In the genomic region with DNA sequence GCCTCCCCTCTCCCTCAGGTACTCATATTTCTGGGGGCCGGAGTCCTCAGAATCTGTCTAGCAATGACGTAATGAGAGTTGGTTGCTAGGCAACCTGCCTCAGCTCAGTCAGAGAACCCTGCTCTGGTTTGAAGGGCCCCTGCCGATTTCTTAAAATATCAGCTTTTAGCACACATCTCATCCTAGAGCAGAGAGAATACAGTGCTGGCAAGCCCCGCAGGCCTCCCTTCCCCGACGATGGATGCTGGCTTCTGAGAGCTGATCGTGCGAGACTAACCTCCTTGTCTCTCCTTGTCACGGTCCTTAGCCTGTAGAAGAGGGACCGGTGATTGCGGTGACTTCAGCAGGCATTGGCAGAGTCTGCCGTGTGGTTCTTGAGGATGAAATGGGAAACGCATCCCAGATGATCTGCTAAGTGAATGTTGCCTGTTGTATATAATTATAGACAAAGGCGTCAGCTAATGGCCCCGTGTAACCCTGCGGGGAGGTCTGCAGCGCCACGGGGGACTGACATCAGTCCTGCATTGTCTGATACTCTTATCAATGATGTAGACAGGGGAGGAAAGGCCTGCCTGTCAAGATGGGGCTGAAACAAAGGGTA, we compare ENCODE assay signal across 9 mouse cellular contexts.
A peak's percentile ranks its signal among the peaks of the same experiment; 100 is the strongest.
DNase-seq lines count a peak whose midpoint lies in the region; ATAC-seq and TF ChIP-seq lines count a peak whose summit lies in the region.
"Had no signal": no experiment of that assay in that cellular context is flagged by ENCODE, and none has a peak within 500 bp of the region (broad histone marks: within the 10 kb centered on the region; RNA-seq: fewer than 3 reads in every experiment).

No protein-coding gene starts in this region.

- peak overlapping the region; percentile 45 for H3K9ac ChIP-seq in hindbrain, embryonic 14.5 days
- no peak overlapping the region for H3K9ac ChIP-seq in limb, embryonic 12.5 days (replicated peaks)
- no peak overlapping the region for H3K9ac ChIP-seq in liver, postnatal 0 days (replicated peaks)

- no peak overlapping the region for H3K4me3 ChIP-seq in hindbrain, embryonic 14.5 days (replicated peaks; ENCODE audit: low read length)
- H3K4me3 ChIP-seq in limb, embryonic 12.5 days (replicated peaks): no peak overlapping the region
- H3K4me3 ChIP-seq in liver, postnatal 0 days (ENCODE audit: low read depth, low read length): no peak overlapping the region

- no peaks in the 10 kb centered on the region for H3K27me3 ChIP-seq in hindbrain, embryonic 14.5 days (ENCODE audit: control insufficient read depth, insufficient read depth, low read length)
- peaks cover 17% of the 10 kb centered on the region for H3K27me3 ChIP-seq in limb, embryonic 12.5 days
- no peaks in the 10 kb centered on the region for H3K27me3 ChIP-seq in liver, postnatal 0 days (ENCODE audit: insufficient read depth, low read length)

- peaks cover 59% of the 10 kb centered on the region for H3K4me1 ChIP-seq in hindbrain, embryonic 14.5 days (replicated peaks; ENCODE audit: control insufficient read depth, insufficient read depth, low read length)
- H3K4me1 ChIP-seq in limb, embryonic 12.5 days (replicated peaks): peaks cover 62% of the 10 kb centered on the region
- H3K4me1 ChIP-seq in liver, postnatal 0 days (ENCODE audit: insufficient read depth): no peaks in the 10 kb centered on the region

- H3K27ac ChIP-seq in hindbrain, embryonic 14.5 days: peak overlapping the region; percentile 89
- H3K27ac ChIP-seq in limb, embryonic 12.5 days: no peak overlapping the region
- H3K27ac ChIP-seq in liver, postnatal 0 days (ENCODE audit: low read depth): no peak overlapping the region

- no peaks in the 10 kb centered on the region for H3K36me3 ChIP-seq in hindbrain, embryonic 14.5 days (replicated peaks; ENCODE audit: control insufficient read depth, insufficient read depth)
- H3K36me3 ChIP-seq in limb, embryonic 12.5 days: no peaks in the 10 kb centered on the region
- no peaks in the 10 kb centered on the region for H3K36me3 ChIP-seq in liver, postnatal 0 days (replicated peaks; ENCODE audit: insufficient read depth, low read length)
- H3K36me3 ChIP-seq: G1E had no signal

- peak; percentile 41 for ATAC-seq in hindbrain, embryonic 14.5 days (ENCODE audit: low FRiP score)
- no peak for ATAC-seq in limb, embryonic 12.5 days (ENCODE audit: insufficient number of reproducible peaks, insufficient read depth, low FRiP score, low TSS enrichment, low read depth)
- ATAC-seq in liver, postnatal 0 days: no peak

- H3K9me3 ChIP-seq in hindbrain, embryonic 14.5 days (ENCODE audit: control insufficient read depth, low read length): no peaks in the 10 kb centered on the region
- no peaks in the 10 kb centered on the region for H3K9me3 ChIP-seq in limb, embryonic 12.5 days
- no peaks in the 10 kb centered on the region for H3K9me3 ChIP-seq in liver, postnatal 0 days (ENCODE audit: low read length)
- H3K9me3 ChIP-seq: G1E had no signal

- DNase-seq in Muller cell, postnatal 12 days (ENCODE audit: inconsistent ontology term): peak; percentile 6
- peak; percentile 83 for DNase-seq in embryo, embryonic 11 days
- peak; percentile 73 for DNase-seq in hindbrain, embryonic 14.5 days (ENCODE audit: low spot score)
- DNase-seq in right cerebral cortex, postnatal 4 days: peak; percentile 63
- no peak for DNase-seq in lung, postnatal 4 days
- no peak for DNase-seq in liver, postnatal 0 days
- no peak for DNase-seq in lung, postnatal 36 days

- no peak for TF ChIP-seq EP300 in liver, postnatal 0 days (IDR thresholded peaks at IDR 0.05; ENCODE audit: low read depth)

- 3% methylated on average over 18 of the region's 18 CpGs for WGBS in hindbrain, embryonic 14.5 days
- 35% methylated on average over 18 of the region's 18 CpGs for WGBS in limb, embryonic 12.5 days
- WGBS in liver, postnatal 0 days (ENCODE audit: insufficient replicate concordance): 46% methylated on average over 18 of the region's 18 CpGs

- TF ChIP-seq CTCF in liver, postnatal 0 days (IDR thresholded peaks at IDR 0.05; ENCODE audit: low read depth): no peak

- peak overlapping the region; percentile 28; the same call in 1 of the 2 replicates for H3K4me2 ChIP-seq in hindbrain, embryonic 14.5 days (replicated peaks)
- peak overlapping the region; percentile 3; the same call in 1 of the 2 replicates for H3K4me2 ChIP-seq in limb, embryonic 12.5 days
- H3K4me2 ChIP-seq in liver, postnatal 0 days (ENCODE audit: low read depth, low read length): no peak overlapping the region

Comparison
In these comparisons a context has a peak if more than half of its experiments do, and no peak if none do; other contexts are left out.
1. DNase-seq: peak in Muller cell, postnatal 12 days (single experiment), embryo, embryonic 11 days (single experiment), hindbrain, embryonic 14.5 days (single experiment) and right cerebral cortex, postnatal 4 days (single experiment); none in lung, postnatal 4 days (0 of 2), liver, postnatal 0 days (single experiment) and lung, postnatal 36 days (single experiment).